8 mouse cellular contexts compared by ENCODE assay signal in the genomic region with DNA sequence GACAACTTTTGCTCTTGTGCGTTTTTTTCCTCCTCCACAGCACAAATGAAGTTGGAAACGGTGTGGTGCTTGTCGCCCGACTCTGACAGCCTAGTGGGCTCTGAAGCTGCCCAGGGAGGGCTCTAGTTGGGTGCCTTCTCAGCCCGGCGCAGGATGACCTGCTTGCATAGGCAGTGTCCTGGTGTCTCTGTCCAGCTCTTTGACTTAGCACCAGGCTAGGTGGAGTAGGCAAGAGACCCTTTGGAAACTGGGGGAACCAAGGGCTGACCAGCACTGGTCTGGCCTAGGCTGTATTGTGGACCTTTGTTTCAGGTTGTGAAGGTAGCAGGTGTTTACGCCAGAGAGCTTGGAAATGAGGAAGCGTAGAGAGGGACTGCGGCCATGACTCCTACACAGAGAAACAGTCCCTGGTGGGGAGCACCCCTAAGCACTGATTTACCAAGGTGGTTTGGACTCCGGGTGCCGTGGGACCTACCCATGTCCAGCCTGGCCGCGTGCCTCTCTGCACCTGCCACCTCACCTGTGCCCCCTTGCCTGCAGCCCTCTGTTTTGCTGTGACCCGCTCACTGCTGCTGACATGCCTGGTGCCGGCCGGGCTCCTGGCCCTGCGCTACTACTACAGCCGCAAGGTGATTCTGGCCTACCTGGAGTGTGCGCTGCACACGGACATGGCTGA. TPM values are rescaled to one million over a fixed set of nuclear protein-coding genes. Genes with fewer than 3 reads are reported as not detected.
DNase-seq lines count a peak whose midpoint lies in the region; ATAC-seq and TF ChIP-seq lines count a peak whose summit lies in the region.

No protein-coding gene starts in this region.

- no peak for TF ChIP-seq CTCF in lung, postnatal 0 days (IDR thresholded peaks at IDR 0.05)

- ATAC-seq in lung, postnatal 0 days, result no peak
- no peak for ATAC-seq in intestine, embryonic 15.5 days
- no peak for ATAC-seq in stomach, embryonic 15.5 days (ENCODE audit: insufficient read depth, low FRiP score, low read depth)

- DNase-seq in cerebellum, adult 11-12 months, result peak; percentile 60
- DNase-seq in cerebellum, postnatal 4 days (ENCODE audit: low spot score in 2 of 2), result no peak
- no peak for DNase-seq in lung, postnatal 0 days (ENCODE audit: low spot score)
- DNase-seq in lung, postnatal 25 days (ENCODE audit: low spot score), result no peak
- DNase-seq in spleen, postnatal 36 days (ENCODE audit: low spot score in 2 of 2), result no peak
- DNase-seq in right cerebral cortex, postnatal 36 days (ENCODE audit: low spot score in 2 of 2), result no peak

- TF ChIP-seq EP300 in lung, postnatal 0 days (IDR thresholded peaks at IDR 0.05), result no peak

- 68% methylated on average over 20 of the region's 20 CpGs for WGBS in lung, postnatal 0 days
- WGBS in intestine, embryonic 15.5 days, result 71% methylated on average over 20 of the region's 20 CpGs
- WGBS in stomach, embryonic 15.5 days, result 72% methylated on average over 20 of the region's 20 CpGs

- no peaks in the 10 kb centered on the region for H3K9me3 ChIP-seq in lung, postnatal 0 days (ENCODE audit: low read length)
- H3K9me3 ChIP-seq in intestine, embryonic 15.5 days, result no peaks in the 10 kb centered on the region
- no peaks in the 10 kb centered on the region for H3K9me3 ChIP-seq in stomach, embryonic 15.5 days

- no peaks in the 10 kb centered on the region for H3K36me3 ChIP-seq in lung, postnatal 0 days (ENCODE audit: insufficient read depth, low read length)
- H3K36me3 ChIP-seq in intestine, embryonic 15.5 days, result no peaks in the 10 kb centered on the region
- H3K36me3 ChIP-seq in stomach, embryonic 15.5 days, result no peaks in the 10 kb centered on the region

- H3K9ac ChIP-seq in lung, postnatal 0 days (replicated peaks; ENCODE audit: low read depth), result no peak overlapping the region
- H3K9ac ChIP-seq in intestine, embryonic 15.5 days, result no peak overlapping the region
- no peak overlapping the region for H3K9ac ChIP-seq in stomach, embryonic 15.5 days

- H3K27ac ChIP-seq in lung, postnatal 0 days (ENCODE audit: low read length), result no peak overlapping the region
- H3K27ac ChIP-seq in intestine, embryonic 15.5 days, result no peak overlapping the region
- H3K27ac ChIP-seq in stomach, embryonic 15.5 days, result no peak overlapping the region

- peaks cover 55% of the 10 kb centered on the region for H3K27me3 ChIP-seq in lung, postnatal 0 days (replicated peaks; ENCODE audit: insufficient read depth, low read length)
- H3K27me3 ChIP-seq in intestine, embryonic 15.5 days (replicated peaks), result peaks cover 59% of the 10 kb centered on the region
- peaks cover 54% of the 10 kb centered on the region for H3K27me3 ChIP-seq in stomach, embryonic 15.5 days (replicated peaks)

- peak overlapping the region; percentile 49; the same call in 1 of the 2 replicates for H3K4me3 ChIP-seq in lung, postnatal 0 days (ENCODE audit: low read depth, low read length)
- H3K4me3 ChIP-seq in intestine, embryonic 15.5 days (replicated peaks), result peak overlapping the region; percentile 63; the same call in 1 of the 2 replicates
- peak overlapping the region; percentile 62 for H3K4me3 ChIP-seq in stomach, embryonic 15.5 days (replicated peaks)

- peaks cover 18% of the 10 kb centered on the region; the same call in 1 of the 2 replicates for H3K4me1 ChIP-seq in lung, postnatal 0 days (ENCODE audit: insufficient read depth, low read depth, low read length)
- H3K4me1 ChIP-seq in intestine, embryonic 15.5 days (replicated peaks), result peaks cover 21% of the 10 kb centered on the region
- H3K4me1 ChIP-seq in stomach, embryonic 15.5 days, result peaks cover 21% of the 10 kb centered on the region

- peak overlapping the region; percentile 93 for H3K4me2 ChIP-seq in lung, postnatal 0 days (replicated peaks; ENCODE audit: low read depth, low read length)
- H3K4me2 ChIP-seq in intestine, embryonic 15.5 days (replicated peaks), result peak overlapping the region; percentile 100
- peak overlapping the region; percentile 99 for H3K4me2 ChIP-seq in stomach, embryonic 15.5 days

RNA-seq across cellular contexts. Expression of gene Nat8l, which starts 2.2 kb away (rescaled TPM):
- polyA plus RNA-seq in lung, postnatal 0 days (2015; fragmentation: Nextera tagmentation; extraction: Ambion mirVana), result 0.20 and 0.29 TPM in 2 replicates
- 0.29 and 0.34 TPM in 2 replicates for polyA plus RNA-seq in intestine, embryonic 15.5 days (2015; fragmentation: Nextera tagmentation; extraction: Ambion mirVana)
- polyA plus RNA-seq in stomach, embryonic 15.5 days (2015; fragmentation: Nextera tagmentation; extraction: Ambion mirVana), result 0.28 and 0.32 TPM in 2 replicates

RNA-seq across cellular contexts. Expression of gene Gm1673, which starts 14.7 kb away (rescaled TPM):
- polyA plus RNA-seq in lung, postnatal 0 days (2015; fragmentation: Nextera tagmentation; extraction: Ambion mirVana), result 26.9 and 30.8 TPM in 2 replicates
- 54.7 and 61.2 TPM in 2 replicates for polyA plus RNA-seq in intestine, embryonic 15.5 days (2015; fragmentation: Nextera tagmentation; extraction: Ambion mirVana)
- 67.5 and 71.5 TPM in 2 replicates for polyA plus RNA-seq in stomach, embryonic 15.5 days (2015; fragmentation: Nextera tagmentation; extraction: Ambion mirVana)
